Mouse (Mus musculus) stomach, postnatal 0 days (tissue): ENCODE measurements at regions not wholly inside any gene's neighbourhood (a gene's known extent, or its start where the extent isn't known, plus 50 kb on each side); places are given as distances from the start of the nearest gene placed in this dataset.

Source experiments
- CTCF ChIP-seq: IDR thresholded peaks from 2 replicates; pipeline ENCODE4 v1.5.1; 2016; ENCODE audit warnings: antibody characterized with exemption, low read depth, mild to moderate bottlenecking, moderate library complexity
- EP300 ChIP-seq: optimal IDR thresholded peaks from 2 replicates; pipeline ENCODE3; 2016; ENCODE audit warnings: antibody characterized with exemption

DNA sequence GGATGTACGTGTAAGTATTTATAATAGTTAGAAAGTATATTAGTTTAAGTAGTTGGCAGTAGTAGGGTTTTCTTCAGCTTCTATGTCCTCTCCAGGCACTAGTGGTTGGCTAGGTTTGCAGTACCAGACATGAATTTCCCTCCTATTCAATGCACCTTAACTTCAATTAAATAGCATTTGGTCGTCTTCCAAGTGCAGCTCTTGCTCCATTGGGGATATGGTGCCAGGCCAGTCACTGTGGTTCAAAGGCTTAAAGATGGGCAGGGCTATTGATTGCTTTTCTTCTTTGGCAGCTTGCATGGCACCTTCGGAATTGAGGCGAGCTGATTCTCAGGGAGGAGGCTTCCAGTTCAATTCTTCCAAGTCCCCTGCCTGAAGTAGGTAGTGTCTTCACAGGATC is 68.0 kb upstream of the Csl start:
- no peak for TF ChIP-seq EP300
- TF ChIP-seq CTCF = no peak
